Mouse (Mus musculus) frontal cortex, adult 2 months (tissue): ENCODE data around the gene Ccdc65. TPM values are rescaled to one million over a fixed set of nuclear protein-coding genes. Genes with fewer than 3 reads are reported as not detected.
"Not testable (repeated sequence)": the region's sequence is repeated elsewhere in the genome, so short reads cannot be mapped to it uniquely, and the experiment has no call there.

Experiments used
- DNase-seq, 2 experiments: peaks; one replicate each; pipeline ENCODE4 v3.0.0; 2022; ENCODE audit warnings: low spot score in 1 of 2; ENCODE audit errors: extremely low spot score in 1 of 2
- polyA plus RNA-seq: library from polyadenylated mRNA; depleted of rRNA; stranded (reverse); fragments of >200 nt; gene quantifications from 2 replicates; pipeline ENCODE4 v1.2.3, GENCODE M21; 2012

The Ccdc65 gene
- polyA plus RNA-seq, 1 experiment = 7.7 TPM

DNA sequence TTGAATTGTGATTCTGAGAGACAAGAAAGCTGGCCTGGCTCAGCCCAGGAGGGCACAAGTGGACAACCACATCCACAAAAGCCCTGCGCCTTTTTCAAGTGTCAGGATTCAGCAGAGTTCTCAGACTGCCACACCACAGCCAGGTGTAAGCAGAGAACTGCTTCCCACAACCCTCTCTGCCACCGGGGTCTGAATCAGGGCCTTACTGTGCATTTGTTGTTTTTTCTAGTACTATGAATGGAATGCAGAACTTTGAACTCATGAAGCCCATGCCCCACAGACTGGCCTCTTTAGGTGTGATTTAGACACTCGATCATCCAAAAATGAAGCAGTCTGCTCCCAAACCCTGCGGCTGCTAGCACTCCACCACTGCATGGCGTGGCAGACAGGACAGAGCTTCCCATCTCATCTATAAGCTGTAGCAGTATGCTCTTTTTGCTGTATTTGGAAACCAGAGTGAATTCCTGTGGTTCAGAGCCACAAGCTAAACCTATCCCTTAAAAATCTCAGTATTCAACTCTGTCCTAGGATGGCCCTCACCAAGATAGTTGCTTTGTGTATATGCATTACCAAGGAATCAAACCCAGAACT is 26.1 kb downstream of the Ccdc65 start:
- no peak for DNase-seq

DNA sequence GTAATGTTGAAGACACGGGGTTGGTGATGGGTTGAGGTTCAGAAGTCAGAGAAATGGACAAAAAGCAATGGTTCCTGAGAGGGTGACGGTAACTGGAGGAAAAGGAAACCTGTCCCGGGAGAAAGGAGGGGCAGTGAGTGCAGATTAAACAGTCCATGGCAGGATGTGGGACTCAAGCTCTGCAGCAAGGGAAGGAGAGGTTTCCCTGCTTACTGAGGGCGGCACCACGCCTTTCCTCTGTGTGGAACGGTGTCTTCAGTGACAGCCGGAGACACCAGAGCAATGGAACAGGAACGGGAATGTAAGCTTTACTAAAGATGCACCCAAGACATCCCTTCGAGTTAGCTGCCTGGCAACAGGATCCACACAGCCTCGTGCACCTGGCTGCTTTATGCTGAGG is 28.5 kb downstream of the Ccdc65 start:
- no peak for DNase-seq

DNA sequence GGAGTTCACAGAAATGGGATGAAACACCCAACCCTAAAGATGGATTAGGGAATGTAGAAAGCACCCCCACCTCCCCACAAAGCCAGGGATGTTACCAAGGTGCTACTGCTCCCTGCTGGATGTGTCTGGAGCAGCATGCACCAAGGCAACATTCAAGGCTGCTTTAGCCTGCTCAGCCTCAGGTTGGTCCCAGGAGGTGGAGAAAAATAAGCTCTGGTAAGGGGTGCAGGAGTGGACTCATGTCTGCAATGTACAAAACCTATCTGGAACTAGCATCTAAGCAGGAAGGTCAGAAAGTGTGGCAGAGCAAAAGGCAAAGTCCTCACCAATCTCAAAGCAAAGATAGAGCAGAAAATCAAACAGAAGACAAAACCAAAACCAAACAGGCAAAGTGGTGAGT is 29.9 kb downstream of the Ccdc65 start:
- DNase-seq = peak in 1 of 2 experiments; percentile 66

DNA sequence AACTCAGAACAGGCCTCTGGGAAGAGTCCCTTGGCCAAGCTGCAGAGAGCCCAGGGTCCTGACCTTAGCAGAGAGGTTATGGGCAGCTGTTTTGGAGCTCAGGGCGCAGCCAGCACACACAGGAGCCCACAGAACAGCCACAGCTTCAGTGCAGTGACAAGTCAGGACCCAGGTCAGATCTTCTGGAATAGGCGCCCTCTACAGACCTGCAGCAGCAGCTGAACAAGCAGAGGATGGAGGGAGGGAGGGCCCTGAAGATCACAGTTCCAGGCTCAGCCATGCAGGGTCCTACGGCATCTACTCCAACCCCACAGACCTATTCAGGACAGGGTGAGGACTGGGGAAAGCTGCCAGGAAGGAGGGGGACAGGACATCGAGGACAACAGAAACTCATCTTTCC is 30.8 kb downstream of the Ccdc65 start:
- DNase-seq = no peak

DNA sequence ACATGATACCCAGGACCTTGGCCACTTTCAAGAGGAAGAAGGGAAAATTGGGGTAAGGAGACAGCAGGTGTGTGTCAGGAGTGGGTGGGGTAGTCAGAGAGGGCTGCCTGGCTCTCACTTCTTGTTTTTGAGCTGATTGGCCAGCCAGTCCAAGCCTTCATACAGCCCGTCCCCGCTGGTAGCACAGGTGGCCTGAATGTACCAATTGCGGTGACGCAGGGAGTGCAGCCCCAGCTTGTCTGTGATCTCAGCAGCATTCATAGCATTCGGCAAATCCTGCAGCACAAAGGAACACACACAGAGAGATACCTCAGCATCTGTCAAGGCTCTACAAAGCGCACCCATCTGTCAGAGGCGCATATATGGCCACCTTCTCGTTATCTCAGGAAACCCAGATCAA is 32.2 kb downstream of the Ccdc65 start:
- no peak for DNase-seq

DNA sequence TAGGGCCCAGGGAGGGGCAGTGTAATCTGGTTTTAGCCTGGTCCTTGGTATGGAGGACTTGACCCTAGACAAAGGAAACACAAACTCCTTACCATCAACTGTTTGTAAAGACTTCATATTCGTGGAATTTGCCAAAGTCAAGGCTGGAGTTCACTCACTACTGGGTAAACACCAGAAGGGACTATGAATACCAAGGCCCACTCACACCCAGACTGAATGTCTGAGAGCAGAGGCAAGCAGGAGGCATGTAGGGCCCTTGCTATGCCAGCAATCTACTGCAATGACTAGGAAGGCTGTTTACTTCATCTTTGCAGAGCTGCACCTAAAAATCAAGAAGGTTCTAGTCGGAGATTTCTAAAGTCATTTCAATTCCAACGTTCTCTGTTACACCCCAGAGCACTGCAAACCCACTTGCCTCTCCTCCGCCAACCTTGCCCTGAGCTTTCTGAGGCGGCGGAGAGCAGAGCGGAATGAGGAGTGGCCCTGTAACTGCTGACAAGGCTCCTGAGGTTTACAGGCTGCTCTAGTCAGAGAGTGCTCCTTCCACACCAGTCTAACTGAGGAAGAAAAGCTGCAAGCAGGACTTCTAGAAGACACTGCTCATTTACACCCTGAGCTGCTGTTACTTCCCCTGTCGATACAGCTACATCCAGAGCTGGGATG is 34.9 kb downstream of the Ccdc65 start:
- no peak for DNase-seq

DNA sequence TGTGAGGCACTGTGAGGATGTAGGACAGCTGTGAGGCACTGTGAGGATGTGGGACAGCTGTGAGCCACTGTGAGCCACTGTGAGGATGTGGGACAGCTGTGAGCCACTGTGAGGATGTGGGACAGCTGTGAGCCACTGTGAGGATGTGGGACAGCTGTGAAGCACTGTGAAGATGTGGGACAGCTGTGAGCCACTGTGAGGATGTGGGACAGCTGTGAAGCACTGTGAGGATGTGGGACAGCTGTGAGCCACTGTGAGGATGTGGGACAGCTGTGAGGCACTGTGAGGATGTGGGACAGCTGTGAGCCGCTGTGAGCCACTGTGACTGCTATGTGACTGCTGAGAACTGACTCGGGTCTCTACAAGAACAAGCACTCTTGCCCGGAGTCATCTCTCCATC is 35.9 kb downstream of the Ccdc65 start:
- not testable (repeated sequence) for DNase-seq

DNA sequence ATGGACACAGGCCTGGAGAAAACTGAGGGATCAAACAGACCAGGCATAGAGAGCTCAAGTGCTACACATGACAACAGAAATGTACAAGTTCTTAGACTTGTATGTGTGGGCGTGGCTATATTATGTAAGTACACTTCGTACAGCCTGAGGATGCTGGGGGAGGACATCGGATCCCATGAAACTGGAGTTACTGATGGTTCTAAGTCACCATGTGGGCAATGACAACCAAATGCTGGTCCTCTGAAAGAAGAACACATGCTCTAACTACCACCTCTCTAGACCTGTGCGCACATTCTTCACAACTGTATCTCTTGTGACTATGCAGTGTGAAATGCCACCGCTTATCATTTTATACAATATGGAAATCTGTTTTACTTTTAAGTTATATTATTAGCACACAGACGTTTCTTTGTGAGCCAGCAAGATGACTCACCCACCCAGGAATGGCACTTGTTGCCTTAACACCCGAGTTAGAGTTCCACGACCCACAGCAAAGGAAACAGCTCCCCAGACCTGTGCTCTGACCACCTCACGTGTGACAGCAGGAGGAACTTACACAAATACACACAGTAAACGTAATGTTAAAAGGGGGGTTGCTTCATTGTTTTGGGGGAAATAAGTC is 38.4 kb downstream of the Ccdc65 start:
- DNase-seq = peak in 1 of 2 experiments; percentile 67

DNA sequence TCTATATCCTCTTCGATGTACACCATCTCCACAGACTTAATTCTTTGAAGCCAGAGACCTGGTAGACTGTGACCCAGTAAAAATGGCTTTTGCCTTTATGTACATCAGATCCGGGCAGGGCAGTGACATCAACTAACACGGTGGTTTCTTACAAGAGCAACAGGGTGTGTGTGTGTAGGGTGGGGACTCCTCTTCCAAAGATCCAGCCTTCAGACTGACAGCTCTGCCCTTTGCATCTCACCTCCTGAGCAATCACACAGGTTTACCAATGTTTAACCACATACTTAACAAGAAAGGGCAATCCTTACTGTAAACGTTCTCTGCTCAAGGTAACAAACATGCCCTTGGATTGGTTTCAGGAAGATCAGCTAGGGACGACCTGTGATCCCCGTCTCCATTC is 39.3 kb downstream of the Ccdc65 start:
- DNase-seq = no peak

DNA sequence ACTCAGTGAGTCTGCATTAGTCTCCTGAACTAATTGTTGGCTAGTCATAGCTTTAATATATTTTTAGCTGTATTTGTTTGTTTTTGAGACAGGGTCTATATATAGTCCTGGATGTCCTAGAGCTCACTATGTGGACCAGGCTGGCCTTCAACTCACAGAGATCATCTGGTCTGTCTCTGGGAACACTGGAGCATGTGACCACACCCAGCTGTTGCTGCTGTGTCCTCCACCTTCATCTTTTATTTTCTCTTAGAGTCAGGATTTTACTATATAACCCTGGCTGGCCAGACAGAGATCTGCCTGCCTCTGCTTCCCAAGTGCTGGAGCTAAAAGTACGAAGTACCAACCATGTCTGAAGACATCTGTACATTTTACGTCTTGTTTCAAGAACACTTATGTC is 41.1 kb downstream of the Ccdc65 start:
- no peak for DNase-seq

DNA sequence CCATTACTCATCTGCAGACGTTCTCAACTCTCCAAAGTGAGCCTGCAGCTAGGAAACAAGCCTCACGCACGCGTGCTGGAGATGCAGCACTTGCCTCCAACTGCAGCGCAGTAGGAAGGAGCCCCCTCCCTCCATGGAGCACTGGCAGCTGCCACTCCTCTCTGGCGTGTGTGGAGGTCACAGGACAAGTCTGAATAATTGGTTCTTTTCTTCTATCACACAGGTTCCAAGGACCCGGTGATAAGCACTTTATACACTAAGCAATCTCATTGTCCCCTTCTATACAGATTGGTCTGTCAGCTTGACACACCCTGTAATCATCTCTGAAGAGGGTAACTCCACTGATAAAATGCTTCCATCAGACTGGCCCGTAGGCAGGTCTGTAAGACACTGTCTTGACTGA is 45.0 kb downstream of the Ccdc65 start:
- DNase-seq = no peak

DNA sequence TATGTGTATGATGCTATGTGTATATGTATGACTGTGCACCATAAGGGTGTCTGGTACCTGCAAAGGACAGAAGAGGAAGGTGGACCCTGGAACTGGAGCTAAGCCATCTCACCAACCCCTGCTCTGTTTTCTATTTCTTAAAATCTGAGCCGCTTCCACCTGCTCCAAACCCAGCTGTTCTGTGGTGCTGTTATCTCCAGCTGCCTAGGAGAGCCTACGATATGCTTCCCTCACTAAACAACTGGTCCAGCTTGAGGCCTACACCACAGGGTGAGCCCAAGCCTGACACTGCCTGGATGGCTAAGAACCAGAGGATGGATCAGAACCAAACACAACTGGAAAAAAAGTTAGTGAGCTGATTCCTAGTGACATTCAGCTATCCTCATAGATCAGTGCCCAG is 46.1 kb downstream of the Ccdc65 start:
- no peak for DNase-seq

DNA sequence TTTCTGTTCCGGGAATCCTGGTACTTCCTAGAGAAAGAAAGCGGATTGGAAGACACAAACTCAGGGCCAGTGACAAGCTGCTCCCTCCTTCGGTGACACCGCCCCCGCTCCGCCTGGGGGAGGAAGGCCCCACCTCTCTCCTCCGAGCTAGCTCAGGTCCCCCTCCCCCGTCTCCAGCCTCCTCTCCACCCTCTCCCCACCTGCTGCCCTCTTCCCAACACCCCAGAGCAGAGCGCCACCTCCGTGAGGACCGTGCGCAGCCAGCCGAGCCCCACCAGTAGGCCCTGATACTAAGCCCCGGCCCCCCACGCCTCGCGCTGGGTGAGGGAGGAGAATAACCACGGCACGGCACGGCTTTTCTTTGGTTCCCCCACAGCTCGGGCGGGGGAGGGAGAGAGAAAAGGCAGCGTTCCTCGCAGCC is 54.2 kb downstream of the Ccdc65 start:
- peak; percentile 61 to 78 for DNase-seq

DNA sequence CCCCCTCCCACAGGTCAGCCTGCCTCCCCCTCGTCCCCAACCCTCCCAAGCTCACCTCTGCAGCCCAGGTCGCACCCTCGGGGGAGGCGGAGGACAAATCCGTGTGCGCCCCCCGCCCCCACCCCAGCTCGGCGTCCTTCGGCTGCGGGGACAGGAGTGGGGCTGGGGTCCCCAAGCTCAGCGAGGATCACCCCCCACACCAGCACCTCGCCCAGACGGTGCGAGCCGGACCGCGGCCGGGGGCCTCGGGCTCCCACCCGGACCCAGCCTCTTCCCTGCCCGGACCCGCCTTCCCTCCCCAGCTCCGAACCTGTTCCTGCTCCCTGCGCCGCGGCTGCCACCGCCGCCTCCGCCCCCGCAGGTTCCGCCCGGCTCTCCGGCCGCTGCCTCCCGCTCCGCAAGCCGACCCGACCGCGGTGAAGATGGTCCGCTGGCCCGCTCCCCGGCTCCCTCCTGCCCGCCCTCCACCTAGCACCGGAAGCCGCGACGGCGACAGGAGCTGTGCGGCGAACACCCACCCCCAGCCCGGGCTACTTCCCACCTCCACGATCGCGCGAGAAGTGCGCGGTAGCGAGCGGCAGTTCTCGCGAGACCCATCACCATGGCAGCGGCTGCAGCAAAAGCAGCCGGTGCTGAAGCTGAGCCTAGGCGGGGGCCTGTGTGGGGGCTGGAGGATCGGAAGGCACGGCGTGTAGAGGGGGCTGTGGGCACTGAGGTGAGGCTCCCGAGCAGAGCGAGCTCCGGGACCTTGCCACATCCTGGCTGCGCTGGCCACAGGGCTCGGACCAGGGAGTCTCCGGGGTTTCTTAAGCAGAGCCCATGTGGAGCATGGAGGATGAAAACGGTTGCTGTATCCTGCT is 54.9 kb downstream of the Ccdc65 start, which contains the start of gene Arf3:
Gene Arf3 (minus strand): TSS at position 545 of the 860 bp plus-strand sequence.
- peak; percentile 93 to 97 for DNase-seq

DNA sequence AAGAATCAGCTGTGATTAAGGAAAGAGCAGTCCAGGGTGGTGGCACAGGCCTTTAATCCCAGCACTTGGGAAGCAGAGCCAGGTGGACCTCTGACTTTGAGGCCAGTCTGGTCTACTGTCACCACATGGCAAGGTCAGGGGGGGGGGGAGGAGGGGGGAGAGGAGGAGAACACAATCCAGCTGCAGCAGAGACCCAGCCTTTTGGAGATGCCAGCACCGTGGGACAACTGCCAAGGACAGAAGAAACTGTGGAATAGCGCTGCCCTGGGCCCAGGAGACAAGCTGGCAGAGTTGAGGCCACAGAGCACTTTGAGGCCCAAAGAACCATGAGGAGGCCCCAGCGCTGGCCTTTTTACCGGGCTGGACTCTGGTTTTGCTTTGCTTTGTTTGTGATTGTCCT is 57.9 kb downstream of the Ccdc65 start:
- no peak for DNase-seq

DNA sequence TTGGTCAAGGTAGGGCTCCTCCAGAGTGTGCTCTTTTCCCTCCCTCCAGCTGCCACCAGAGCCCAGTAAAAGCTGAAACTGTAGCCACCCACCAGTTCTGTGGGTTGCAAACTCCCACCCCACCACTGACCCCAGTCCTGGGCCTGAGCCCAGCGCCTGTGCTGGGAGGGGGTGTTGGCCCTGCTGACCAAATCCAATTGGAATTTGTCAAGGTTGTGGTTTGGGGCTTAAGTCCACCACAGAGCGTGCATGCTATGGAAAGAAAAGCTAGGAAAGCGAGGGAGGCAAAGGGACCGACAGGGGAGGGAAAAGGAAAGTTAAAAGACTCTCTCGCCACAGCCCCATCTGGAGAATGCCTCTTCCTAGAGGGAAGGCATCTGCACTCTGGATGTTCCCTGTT is 60.3 kb downstream of the Ccdc65 start:
- no peak for DNase-seq

DNA sequence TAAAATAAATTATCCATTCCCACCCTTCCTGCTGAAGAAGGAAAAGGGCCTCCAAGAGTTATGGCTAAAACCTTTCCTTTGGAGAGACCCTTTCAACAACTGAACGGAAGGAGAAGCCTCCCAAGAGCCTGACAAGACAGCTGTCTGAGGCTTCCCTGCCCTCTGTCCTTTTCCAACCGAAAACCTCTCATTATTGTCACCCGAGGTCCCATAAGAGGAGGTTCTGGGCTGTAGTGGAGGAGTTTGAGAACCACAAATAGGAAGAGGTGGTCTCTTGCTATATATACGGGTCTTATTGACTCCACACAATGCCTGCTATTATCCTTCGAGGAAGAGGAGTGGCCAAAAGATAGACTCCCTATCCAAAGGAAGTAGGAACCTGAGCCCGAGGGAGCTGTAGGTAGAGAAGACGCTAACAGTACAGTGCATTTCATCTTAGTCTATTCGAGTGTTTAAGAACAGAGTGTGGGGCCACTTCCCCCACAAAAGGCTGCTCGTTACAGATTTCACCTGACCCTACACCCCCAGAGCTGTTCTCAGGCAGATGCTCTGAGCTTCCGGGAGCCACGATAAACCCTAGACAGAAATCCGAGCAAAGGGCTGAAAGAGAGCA is 63.9 kb downstream of the Ccdc65 start:
- DNase-seq = no peak

DNA sequence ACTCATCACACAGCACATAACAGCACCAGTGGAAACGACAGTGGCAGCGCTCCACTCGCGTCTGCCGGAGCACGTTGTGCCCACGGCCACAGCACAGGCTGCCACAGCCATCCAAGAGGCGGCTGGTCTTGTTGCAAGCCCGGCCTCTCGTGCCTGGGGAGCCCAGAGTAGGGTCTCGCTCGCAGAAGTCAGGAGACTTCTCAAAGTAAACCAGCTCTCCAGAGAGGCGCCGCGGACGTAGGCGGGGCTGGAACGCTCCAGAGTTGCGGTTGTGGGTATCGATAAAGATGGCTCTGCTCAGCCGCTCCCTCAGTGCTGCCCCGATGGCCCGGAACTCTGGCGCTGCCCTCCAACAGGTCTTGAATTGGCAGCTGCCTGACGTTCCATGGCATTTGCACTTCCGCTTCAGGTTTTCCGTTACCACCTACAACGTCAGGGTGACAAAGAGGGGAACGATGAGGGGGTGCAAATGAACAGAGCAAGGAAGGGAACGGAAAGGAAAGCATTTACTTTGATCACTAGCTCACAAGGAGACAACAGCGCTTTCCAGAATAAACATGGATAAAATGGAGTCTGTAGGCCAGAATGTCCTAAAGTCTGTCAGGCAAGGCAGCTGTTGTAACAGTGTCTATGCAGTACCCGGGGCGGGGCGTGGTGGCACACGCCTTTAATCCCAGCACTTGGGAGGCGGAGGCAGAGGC is 64.7 kb downstream of the Ccdc65 start:
- no peak for DNase-seq
